Mouse (Mus musculus) T-cell, adult 2 months (primary cell): ENCODE measurements at regions not wholly inside any gene's neighbourhood (a gene's known extent, or its start where the extent isn't known, plus 50 kb on each side); places are given as distances from the start of the nearest gene placed in this dataset.

Source experiments
- DNase-seq: peaks from one replicate; pipeline ENCODE4 v3.0.0; 2022; ENCODE audit warnings: low spot score

GRCm38 (mm10) chr5:97656167-97656924 is 199.5 kb upstream of the Gk2 start:
- no peak for DNase-seq

DNA sequence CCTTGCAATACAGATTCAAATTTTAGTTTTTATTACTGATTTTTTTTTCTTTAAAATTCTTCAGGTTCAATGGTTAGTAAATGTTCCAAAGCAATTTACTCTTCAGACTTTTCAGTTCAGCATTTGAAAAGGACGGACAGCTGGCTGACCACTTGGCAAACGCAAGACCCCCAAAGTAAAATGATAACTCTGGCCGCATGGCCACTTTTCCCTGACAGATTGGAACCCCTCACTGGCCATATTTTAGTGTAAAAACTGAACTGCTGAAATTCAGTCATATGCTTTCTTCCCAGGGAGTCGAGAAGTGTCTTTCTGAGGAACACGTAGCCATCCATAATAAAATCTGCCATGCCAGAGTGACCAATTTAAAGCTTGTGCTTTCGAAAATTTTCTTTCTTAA is 198.4 kb upstream of the Gk2 start:
- DNase-seq: no peak

DNA sequence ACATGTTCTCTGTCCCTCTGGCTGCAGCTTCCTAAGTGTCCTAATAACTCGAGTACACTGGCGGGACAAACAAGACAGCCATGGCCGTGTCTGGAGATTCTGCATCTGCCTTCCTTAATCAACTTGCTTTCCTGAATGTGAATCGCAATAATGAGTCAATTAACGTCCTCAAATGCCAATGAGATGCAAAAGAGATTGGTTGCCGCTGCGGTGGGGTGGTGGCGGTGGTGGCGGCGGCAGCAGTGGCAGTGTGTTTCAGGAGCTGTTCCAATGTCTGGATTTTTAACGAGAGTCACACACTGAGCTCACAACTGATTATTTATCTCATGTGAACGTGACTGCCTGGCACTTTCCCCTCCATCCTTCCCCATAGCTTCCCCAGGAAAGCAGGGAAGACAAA is 197.6 kb upstream of the Gk2 start:
- DNase-seq: no peak

GRCm38 (mm10) chr5:97642251-97642650 is 185.4 kb upstream of the Gk2 start:
- no peak for DNase-seq

- no peak for DNase-seq
Measured at GRCm38 (mm10) chr5:97641646-97642045, 184.8 kb upstream of the Gk2 start.

GRCm38 (mm10) chr5:97636357-97636756 is 179.5 kb upstream of the Gk2 start:
- DNase-seq: no peak

DNA sequence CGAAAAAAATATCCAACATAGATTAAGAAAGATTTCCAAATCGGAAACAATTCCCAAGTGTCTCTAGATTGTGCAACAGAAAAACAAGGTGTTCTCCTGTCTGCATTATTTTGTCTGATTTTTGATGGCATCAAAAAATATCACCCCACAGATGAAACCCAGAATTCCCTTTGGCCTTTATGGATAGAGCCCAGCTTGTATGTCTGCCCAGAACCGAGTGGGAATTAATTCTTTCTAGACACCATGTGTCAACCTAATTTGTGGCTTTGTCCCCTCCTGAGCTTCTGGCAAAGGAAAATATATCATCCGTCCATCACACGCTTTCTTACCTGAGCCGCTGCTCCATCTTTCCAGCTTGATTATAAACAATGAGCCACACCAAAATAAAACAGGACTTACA is 176.9 kb upstream of the Gk2 start:
- DNase-seq: no peak

- DNase-seq: peak; percentile 26
Measured at GRCm38 (mm10) chr5:97632791-97633190, 176.0 kb upstream of the Gk2 start.

DNA sequence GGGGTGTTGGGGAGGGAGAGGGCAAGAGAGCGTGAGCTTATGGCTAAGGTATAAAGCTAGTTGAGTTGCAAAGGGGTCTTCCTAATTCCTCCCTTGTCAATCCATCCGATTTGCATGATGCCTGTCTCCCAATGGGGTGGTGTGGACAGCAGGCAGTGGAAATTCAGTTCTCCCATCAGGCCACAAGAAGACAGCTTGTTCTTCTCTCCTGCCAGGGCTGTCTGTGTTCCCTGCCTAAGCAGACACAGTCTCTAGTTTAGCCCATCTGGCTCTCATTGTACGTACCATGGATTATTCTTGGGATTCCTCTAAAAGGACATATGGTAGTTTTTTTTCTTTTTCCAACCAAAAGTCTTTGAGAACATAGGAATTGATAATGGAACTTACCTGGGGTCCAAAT is 168.4 kb upstream of the Gk2 start:
- no peak for DNase-seq

DNA sequence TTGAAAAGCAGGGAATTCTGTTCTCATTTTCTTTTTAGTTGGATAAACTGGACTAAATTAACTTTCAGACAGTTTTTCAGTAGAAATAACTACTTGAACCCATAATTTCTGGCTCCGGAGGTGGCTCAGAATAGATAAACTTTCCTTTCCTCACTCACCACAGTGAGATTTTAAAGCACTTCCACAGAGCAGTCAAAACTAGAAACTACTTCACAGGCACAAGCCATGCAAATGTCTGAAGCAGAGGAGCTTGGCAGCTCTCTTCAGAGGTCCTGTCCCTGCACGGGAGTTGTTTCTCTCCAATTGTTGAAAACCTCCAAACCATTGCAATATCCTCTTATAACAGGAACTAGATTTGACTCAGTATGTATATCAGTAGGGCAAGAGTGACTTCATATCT is 163.1 kb upstream of the Gk2 start:
- DNase-seq: no peak

DNA sequence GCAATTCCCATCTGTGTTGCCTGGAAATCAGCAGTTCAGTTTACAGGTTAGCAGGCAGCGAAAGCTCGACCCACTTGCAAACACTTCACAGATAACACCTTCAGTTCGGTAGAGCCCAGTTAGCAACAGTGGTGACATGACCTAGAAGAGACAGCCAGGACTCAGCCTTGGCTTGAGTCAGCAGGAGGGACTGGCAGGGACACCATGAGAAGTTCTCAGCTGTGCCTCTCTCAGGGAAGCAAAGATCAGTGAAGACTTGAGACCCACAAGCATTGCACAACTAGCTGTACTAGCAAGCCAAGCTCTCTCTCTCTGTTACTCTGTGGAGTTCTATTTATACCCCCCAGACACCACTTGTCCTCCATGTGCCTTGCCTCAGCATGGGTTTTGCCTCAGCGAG is 161.6 kb upstream of the Gk2 start:
- DNase-seq: no peak

DNA sequence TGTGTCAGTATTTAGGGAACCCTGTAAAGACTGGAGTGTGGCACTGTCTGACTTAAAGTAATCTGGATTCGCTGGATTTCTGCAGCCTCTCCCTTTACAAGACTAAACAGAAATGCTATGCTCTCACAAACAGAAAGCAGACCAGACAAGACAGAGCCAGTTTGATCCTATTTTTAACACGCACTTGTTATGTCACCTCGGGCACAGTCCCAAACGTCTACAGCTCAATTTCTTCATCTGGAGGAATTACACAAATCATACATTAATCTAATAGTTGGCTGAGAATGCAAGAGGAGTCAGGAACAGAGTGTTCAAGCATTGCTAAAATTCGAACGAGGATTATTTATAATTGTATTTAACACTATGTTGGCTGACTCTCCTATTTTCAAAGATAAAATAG is 145.4 kb upstream of the Gk2 start:
- DNase-seq: no peak

GRCm38 (mm10) chr5:97601384-97601783 is 144.6 kb upstream of the Gk2 start:
- no peak for DNase-seq

GRCm38 (mm10) chr5:97598741-97599140 is 141.9 kb upstream of the Gk2 start:
- no peak for DNase-seq

DNA sequence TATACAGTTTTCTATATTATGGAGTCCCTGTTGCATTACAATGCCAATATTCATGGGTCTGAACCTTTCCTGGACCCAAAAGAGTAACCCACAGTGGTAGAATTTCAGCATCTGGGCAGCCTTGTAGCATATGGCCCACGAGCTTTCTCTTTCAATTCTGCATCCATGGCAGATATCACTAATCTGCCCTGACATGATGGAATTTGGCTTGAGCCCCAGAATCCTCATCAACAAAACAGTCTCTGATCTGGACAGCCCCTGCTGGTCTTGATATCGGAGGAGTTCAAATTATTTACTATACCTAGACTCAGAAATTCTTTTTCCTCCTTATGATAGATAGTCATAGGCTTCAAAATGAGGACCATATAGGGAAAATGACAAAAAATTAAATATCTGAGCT is 139.1 kb upstream of the Gk2 start:
- no peak for DNase-seq

DNA sequence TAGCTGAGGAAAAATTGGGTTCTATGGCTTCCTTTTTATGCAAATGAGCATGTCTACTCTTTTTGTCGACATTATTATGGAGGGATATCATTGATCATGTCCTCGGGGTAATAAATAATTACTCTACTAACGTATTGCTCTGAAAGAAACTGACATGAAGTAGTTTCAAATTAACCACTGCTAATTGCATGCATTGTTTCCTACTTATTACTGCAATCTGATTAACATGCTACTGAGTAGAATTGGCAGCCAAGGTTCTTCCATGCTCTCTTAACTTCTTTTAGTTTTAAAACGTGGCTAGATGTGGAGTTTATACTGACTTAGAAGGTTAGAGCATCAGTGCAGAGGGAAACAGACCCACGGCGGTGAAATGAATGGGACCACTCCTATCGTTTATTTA is 137.3 kb upstream of the Gk2 start:
- no peak for DNase-seq

DNA sequence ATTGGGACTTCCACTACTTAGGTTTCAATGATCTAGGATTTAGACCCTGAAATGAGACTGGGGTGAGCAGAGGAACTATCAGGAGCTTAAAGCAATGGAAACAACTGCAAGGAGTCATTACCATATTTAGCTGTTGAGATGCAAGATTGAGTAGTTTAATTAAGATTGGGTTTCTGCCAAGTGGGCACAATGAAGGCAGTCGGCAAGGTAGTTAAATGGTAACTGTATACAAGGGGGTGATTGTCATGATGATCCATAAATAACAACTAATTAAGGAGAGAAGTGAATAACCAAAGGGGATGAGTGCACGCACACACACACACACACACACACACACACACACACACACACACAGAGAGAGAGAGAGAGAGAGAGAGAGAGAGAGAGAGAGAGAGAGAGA is 125.7 kb upstream of the Gk2 start:
- DNase-seq: no peak

DNA sequence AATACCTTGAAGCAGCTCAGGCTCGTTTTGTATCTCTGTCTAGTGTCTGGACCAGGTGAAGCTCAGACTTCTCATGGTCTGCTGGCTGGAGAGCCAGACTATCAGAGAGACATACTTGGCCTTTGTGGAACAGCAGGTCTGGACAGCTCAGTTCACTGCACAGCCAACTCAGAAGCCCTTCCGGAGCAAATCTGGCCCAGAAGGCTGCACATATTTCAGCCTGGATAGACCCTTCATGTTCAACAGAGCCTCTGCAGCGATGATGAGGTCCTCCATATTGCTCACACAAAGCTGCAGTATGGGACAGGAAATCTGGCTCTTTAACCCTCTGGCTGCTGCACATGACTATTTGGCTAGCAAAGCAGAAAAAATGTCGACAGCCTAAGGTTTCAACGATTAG is 108.7 kb upstream of the Gk2 start:
- DNase-seq: no peak

- no peak for DNase-seq
Measured at GRCm38 (mm10) chr5:97563724-97564123, 106.9 kb upstream of the Gk2 start.

DNA sequence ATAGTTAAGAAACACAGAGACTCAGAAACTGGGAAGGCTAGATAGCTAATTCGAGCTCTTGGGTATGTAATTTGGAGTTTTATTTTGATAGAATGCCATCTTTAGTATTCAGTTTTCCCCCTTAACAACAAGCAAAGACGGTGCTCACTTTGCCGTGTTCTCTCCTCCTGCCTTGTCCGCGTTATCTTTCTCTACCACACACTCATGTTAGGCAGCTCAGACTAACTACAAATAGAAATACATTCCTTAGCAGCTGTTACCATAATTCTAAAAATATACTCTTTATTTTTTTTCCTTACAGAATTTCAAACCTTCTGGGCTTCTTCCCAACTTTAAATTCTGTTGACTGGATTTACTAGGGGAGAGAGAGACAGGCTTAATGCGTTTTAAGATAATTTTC is 97.5 kb upstream of the Gk2 start:
- no peak for DNase-seq

DNA sequence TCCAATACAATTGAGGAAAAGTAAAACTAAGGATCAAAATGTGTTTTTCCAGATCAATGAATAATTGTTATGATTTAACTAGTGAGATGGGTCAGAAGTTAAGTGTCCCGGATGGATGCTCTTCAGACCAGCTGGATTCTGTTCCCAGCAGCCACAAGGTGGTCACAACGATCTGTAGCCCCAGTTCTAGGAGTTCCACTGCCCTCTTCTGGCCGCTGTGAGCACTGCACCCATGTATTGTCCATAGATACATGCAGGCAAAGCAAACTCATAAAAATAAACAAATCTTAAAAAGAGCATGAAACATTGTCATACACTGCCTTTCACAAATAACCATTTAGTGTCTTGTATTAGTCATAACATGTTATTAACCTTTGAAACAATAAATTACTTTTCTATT is 96.3 kb upstream of the Gk2 start:
- no peak for DNase-seq

DNA sequence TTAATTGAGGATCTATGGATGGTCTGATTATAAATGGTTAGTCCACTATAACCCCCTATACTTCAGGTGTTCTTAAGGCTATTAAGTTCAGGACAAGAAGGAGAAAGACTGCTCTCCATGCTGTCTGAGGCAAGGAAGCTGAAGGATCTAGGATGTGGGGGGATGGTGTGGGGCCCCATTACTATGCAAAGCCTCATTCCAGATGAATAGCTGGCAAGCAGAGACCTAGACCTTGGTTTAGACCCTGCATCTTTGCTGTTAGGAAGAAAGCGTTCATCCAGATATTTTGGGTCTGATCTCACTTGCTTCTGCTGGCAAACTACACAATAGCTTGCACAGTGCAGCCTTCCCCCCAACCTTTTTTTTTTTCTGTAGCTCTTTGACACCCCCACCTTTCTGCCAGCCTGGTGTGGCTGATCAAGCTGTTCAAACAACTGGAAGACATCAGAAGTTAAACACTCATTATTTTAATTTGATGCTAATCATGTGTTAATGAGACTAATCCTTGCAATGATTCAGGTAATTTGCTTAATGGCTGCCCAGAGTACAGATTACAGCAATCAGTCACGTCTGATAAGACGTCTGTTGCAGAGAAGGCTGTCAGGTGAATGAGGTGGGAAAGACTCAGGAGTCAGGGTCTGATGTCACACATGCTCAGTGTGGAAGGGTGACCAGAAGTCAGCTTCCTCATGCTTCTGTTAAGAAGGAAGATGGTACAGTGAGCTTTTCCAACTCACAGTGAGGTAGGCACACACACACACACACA is 80.9 kb upstream of the Gk2 start:
- no peak for DNase-seq

DNA sequence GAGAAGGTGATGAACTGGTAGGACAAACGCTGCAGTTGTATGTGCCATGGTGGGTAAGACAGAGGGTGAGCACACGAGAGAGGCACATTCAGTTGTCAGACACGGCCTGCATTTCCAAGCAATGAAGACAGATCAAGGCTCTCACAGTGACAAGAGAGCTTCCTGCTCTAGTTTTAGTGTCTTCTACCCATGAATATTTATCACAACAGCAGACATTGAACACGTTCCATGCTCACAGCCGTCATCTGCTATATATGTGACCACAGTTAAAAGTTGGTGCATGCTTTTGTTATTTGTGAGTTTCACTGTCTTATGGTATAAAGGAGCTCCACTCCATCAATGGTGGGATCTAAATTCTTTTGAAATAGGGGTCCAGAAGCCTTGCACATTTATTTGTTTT is 76.9 kb upstream of the Gk2 start:
- DNase-seq: no peak

- DNase-seq: no peak
Measured at GRCm38 (mm10) chr5:97527555-97527954, 70.7 kb upstream of the Gk2 start.
